Mouse (Mus musculus): ENCODE data around the gene Gm14409.
A peak's percentile ranks its signal among the peaks of the same experiment; 100 is the strongest.
"Not testable (repeated sequence)": the region's sequence is repeated elsewhere in the genome, so short reads cannot be mapped to it uniquely, and the experiment has no call there.

The Gm14409 gene

DNA sequence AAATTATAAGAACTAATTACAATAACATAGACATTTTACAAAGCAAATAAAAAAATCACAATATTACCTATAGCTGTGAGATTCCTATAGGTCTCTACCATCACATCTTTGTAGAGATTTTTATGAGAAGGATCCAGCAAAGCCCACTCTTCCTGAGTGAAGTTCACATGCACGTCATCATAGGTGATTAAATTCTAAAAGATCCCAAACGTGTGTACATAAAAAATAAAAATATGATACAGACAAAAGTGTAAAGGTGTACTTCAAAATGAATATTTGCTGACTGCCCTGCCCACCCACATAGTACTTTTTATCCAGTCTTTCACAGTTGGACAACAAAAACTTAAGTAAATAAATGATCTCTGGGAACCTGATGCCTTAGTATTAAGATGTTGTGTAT lies at the start of gene Gm14409:
Gene Gm14409, minus strand, starts transcription at position 101 of the 400 bp plus-strand sequence.
- not testable (repeated sequence) for DNase-seq (ENCODE audit: low spot score)

DNA sequence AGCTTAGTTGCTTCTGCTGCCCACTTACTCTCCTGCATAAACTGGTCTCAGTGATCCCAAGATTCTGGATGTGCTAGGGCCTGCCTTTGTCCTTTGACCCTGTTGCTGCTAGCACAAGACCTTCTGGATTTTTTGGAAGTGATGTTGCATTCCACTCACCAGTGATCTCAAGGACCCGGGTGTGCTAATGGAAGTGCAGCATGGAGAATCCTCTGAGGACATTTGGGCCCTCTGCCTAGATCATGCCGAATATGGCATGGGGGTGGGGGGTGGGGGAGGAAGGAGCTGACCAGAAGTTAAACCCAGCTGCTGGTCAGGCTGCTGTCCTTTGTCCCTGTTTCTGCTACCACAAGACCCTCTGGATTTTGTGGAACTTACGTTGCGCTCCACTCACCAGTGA lies 42.8 kb upstream of the Gm14409 start:
- DNase-seq (ENCODE audit: low spot score): not testable (repeated sequence)

- not testable (repeated sequence) for DNase-seq (ENCODE audit: low spot score)
These were observed 38.1 kb upstream of the Gm14409 start for GRCm38 (mm10) chr2:177304980-177305379.

- DNase-seq (ENCODE audit: low spot score): not testable (repeated sequence)
These were observed 16.9 kb upstream of the Gm14409 start for GRCm38 (mm10) chr2:177283701-177284100.

GRCm38 (mm10) chr2:177277754-177278153 lies 10.9 kb upstream of the Gm14409 start:
- peak; percentile 60 for DNase-seq (ENCODE audit: low spot score)

- DNase-seq (ENCODE audit: low spot score): not testable (repeated sequence)
These were observed 5.4 kb upstream of the Gm14409 start for GRCm38 (mm10) chr2:177272237-177272636.

GRCm38 (mm10) chr2:177247449-177247848 lies 19.4 kb downstream of the Gm14409 start:
- DNase-seq (ENCODE audit: low spot score): not testable (repeated sequence)

DNA sequence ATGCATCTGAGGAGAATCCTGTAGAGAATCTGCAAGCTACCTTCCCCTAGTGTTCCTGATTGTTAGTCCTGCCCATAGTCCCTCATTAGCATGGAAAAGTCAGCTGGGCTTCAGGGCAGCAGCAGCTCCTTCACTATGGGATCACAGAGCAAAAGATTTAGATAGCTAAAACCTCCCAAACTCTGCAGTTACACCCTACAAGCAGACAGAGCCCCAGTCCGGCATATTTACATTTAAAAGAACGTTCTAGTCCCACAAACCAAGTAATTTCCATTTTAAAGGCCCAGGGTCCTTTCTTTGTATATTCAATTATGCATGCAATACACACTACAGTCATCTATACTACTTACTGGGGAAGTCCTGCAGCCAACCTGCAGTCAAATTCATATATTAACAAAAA lies 36.4 kb downstream of the Gm14409 start:
- not testable (repeated sequence) for DNase-seq (ENCODE audit: low spot score)
